Mouse (Mus musculus) embryo, embryonic 11 days (tissue): ENCODE measurements around the gene Slc10a1.
"Not testable (repeated sequence)": the region's sequence is repeated elsewhere in the genome, so short reads cannot be mapped to it uniquely, and the experiment has no call there.

ENCODE experiments used
- DNase-seq: peaks from one replicate; pipeline ENCODE4 v3.0.0-alpha.2; 2015

The Slc10a1 gene

DNA sequence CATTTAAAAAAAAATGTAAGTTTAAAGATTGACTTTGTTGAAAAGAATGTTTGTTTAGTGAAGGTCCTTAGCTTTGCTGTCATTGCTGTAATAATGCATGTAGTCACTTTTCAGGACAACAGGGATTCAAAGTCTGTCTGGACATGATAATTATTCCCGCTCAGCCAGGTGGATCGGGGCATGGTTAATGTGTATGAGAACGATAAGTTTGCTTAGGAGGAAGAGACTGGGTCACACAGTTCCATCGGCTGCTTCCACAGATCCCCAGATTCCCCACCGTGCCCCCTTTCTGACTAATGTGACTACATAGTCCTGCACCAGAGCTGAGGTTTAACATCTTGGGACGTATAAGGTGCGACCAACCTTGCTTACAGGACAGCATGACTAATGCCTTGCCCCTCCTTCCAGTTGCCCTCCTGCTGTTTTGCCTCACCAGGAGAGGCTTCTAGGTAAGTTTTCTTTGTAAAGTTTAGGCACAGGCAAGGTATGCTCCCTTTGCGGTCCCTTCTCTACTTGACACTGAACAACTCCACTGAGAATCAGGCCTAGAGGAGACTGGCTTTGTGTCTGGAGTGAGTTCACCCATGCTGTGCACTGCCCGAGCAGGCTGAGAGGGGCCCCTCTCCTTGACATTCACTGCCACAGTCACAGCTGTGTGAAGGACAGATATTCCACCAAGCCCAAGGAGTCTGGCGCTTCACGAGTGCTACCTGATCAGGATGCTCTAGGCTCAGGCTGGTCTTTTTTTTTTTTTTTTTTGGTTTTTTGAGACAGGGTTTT is 2.3 kb downstream of the Slc10a1 start:
- no peak for DNase-seq

DNA sequence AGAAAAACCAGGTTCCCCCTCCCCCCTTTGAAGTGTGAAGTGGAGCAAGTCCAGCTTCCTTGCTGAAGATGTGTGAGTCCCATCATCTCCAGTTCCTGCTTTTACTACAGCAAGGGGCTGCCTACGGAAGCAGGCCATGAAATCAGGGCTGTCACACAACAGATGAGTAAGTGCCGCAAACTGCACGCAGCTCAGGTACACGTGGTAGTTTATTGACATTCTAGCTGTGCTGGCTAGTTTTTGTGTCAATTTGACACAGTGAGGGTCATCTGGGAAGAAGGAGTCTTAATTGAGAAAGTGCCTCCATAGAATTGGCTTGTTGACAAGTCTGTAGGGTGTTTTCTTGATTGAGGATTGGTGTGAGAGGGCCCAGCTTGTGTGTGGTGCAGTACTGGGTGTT is 5.9 kb downstream of the Slc10a1 start:
- no peak for DNase-seq

DNA sequence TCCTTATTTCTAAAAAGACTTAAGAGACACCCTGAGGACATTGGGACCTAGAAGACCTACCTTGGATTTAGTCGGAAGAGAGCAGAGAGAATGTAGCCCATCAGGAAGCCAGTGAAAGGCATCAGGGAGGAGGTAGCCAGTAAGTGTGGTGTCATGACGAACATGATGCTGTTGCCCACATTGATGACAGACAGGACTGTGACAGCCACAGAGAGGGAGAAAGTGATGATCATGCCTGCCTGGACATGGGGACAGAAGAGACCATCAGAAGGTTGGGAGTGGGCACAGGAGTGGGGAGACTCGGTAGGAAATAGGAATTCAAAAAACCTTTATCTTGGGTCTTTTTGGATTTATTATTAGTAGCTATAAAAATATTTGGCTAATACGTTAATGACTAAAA is 10.5 kb downstream of the Slc10a1 start:
- no peak for DNase-seq

DNA sequence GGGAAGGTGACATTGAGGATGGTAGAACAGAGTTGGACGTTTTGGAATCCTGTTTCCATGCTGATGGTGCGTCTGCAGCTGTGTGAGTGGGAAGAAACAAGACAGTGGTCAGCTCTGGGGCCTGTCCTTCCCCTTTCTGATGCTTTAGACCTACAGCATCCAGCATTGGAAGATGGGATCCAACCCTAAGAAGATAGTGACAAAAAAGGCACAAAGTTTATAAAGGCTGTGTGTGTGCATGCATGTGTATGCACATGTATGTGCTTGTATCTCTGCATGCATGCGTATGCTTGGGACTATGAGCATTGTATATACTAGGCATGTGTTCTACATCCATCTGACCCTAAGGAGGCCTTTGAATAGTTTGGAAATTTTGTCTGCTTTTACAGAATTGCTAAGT is 12.5 kb downstream of the Slc10a1 start:
- DNase-seq = no peak

DNA sequence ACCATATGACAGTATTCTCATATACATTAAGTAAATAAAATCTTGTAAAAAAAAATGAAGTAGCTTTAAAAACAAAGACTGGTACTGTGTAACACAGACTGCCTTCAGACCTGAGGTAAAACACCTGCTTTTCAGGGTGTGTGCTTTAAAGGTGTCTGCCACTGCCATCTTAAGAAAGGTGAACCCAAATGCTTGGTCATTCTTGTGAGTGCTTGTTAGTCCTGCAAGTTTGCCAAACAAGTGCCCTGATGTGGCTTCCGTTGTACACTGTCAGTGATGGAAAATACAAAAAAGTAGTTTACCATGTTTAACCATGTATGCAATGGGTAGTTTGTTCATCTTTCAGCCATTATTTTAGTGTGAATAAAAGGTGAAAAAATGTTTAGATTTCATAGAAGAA is 16.0 kb downstream of the Slc10a1 start:
- DNase-seq = no peak

DNA sequence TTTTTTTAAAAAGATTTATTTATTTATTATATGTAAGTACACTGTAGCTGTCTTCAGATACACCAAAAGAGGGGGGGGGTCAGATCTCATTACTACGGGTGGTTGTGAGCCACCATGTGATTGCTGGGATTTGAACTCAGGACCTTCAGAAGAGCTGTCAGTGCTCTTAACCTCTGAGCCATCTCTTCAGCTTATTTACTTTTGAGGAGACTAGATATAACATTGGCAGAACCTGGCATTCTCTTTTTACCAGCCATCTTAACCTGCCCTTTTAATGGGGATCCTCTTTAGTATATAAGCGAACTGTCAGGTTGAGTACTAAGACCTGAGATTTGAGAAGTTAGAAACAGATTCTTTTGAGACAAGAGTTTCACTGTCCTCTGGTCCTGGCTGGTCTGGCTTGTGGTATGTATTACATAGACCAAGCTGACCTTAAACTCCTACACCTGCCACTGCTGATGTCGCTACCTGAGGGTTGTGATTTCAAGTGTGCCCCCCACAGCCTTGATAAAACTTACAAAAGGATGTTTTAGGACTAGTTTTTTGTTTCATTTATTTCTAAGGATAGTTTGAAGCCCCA is 16.8 kb downstream of the Slc10a1 start:
- no peak for DNase-seq

DNA sequence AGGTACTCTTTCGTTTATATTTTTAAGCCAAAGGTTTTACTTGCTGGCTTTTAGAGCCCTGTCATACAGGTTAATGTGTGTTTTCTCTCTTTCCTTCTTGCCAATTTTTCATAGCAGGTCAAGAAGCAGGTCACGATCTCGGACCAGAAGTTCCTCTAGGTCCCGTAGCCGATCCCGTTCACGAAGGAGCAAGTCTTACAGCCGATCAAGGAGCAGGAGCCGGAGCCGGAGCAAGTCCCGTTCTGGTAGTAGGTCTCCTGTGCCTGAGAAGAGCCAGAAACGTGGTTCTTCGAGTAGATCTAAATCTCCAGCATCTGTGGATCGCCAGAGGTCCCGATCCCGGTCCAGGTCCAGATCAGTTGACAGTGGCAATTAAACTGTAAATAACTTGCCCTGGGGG is 18.9 kb downstream of the Slc10a1 start:
- not testable (repeated sequence) for DNase-seq

DNA sequence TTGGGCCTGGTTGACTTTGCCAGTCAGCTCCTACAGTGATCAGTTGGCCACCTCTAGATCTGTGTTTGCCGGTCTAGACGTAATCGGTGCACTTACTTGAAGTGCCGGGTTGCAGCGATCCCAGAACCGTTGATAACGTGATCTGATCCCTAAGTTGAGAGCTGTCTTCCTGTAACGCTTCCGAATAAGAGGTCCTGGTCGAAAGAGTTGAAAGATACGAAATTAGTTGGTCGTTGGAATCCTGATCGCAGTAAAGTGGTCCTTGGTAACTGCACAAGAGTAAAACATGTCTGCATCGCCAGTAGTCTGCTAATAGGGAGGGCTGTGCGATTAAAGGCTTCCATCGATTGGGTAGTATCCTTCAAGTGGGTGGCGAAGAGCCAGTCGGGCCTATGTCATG is 20.3 kb downstream of the Slc10a1 start:
- no peak for DNase-seq

DNA sequence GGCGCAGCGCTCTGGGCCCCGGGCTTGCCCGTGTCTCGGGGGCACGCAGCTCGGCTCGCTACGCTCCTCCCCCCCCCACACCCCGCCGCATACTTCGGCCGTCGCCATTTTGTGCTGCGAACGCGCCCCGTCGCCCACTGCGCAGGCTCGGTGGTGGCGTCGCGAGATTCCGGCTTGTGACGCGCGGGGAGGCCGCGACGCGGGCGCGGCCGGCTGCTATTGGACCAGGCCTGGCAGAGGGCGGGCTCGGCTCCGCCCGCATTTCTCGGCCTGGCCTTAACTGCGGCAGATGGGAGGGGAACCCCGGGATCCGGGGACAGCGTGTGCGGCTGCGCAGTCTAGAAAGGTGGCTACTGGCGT is 22.5 kb downstream of the Slc10a1 start:
- peak; percentile 99 for DNase-seq

DNA sequence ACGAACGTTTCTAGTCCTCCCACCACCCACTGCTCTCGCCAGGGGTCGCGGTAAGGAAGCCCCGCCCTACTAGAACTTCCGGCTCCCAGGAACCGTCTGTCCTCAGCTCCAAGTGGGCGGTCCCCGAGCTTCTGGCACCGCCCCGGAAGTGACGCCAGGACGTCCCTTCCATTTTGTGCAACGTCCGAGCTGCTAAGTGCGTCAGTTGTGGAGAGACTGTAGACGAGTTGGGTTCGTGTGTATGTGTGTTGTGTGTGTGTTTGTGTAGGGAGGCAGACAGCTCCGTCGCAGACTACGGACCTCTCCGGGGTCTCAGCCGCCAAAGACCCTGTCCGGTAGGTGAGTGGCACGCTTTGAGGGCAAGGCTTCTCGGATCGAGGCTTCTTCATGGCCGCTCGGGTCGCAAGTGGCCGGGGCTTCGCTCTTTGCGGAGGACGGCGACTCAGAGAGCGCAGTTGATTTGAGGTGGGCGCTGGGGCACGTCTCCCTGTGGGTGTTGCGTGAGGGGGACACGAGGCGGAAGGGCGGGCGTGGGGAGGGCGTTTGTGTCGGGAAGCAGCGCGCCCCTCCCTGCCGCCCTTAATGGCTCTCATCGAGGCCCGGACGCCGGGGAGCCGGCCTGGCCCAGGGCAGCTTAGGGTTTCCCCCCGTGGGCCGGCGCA is 23.0 kb downstream of the Slc10a1 start, which contains the start of gene Srsf5:
Gene Srsf5 (plus strand): TSS at position 171 of the 662 bp plus-strand sequence.
- DNase-seq = peak; percentile 98

DNA sequence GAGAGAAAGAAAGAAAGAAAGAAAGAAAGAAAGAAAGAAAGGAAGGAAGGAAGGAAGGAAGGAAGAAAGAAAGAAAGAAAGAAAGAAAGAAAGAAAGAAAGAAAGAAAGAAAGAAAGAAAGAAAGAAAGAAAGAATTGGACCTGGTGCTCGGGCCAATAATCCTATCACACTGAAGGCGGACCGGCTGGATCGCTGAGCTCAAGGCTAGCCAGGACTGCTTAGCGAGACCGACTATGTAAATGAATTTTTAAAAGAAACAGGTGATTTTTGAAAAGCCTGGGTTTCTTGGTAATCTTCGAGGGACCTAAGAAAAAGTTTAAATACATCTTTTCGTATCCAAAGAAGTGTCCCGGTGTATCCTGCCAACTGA is 23.6 kb downstream of the Slc10a1 start:
- DNase-seq = not testable (repeated sequence)

DNA sequence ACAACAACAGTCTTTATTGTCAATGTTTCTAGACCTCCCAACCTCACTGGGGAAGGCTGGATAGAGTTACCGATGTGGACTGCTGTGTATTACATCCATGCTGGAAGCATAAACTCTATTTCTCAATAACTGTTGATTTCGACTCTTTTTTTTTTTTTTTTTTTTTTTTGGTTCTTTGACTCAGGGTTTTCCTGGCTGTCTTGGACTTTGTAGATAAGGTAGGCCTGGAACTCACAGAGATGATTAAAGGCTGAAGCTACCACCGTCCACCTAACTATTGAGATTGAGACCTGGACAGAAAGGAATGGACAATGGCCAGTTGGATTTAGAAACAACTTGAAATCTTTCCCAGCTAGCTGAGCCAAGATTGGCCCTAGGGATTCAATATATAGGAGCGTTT is 24.3 kb downstream of the Slc10a1 start:
- DNase-seq = no peak

DNA sequence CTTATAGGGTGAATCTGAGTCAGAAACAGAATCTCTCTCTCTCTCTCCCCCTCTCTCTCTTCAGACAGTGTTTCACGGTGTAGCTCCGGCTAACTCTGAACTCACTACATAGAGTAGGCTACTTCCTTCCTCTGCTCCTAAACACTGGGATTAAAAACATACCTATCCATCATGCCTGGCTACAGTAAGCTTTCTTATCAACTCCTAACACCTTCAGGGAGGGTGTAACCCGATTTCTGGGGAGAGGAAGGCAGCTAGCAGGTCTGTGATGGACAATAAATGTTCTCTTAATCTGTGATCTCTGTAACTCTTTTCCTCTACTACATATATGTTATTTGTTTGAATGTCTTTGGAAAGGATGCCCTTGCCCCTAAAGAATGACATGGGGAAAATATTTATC is 25.1 kb downstream of the Slc10a1 start:
- DNase-seq = no peak

DNA sequence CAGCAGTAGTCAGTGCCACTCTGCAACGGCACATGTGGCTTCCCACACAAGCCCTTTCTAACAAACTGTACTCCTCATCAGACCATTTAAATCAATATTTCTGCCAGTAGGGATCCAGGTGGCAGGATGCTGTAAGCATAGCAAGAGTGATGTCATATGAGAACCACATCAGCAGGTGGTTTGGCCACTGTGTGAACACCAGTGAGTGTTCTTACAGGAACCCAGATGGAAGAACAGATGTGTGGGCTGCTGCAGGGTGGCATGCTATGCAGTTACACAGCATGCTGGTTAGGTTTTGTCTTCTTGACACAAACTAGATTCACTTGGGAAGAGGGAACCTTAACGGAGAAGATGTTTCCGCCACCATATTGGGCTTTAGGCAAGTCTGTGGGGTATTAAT is 26.6 kb downstream of the Slc10a1 start:
- DNase-seq = no peak

DNA sequence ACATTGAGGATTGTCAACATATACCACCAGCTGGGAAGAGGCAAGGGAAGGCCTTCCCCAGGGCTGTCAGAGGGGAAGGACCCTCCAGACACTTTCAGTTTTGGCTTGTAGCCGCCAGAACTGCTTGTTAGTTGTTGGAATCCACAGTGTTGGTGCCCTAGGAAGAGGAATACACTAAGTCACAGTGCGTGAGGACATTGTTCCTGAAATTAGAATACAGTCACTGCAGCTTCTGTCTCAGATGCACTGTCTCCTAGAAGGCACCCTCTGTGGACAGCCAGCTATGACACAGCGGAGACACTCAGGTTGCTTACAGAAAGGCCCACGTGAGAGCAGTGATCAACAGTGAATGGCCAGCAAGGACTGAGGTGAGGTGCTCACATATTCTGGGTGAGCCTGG is 29.3 kb downstream of the Slc10a1 start:
- no peak for DNase-seq

DNA sequence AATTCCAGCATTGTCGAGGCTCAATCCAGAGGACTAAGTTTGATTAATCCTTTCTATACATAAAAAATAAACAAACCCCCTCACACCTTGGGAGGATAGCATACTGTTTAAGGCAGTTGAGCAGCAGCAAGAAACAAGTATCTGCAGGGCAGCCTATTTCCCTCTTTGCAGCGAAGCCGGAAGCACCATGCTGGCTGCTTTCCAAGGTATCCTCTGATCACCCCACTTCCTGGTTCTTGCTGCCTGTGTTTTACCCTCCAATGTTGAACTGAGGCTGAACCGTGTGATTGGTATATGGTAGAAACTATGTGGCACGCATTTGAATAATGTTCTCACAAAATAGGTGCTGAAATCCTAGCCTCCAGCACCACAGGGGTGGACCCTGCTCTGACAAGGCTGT is 29.9 kb downstream of the Slc10a1 start:
- DNase-seq = no peak

DNA sequence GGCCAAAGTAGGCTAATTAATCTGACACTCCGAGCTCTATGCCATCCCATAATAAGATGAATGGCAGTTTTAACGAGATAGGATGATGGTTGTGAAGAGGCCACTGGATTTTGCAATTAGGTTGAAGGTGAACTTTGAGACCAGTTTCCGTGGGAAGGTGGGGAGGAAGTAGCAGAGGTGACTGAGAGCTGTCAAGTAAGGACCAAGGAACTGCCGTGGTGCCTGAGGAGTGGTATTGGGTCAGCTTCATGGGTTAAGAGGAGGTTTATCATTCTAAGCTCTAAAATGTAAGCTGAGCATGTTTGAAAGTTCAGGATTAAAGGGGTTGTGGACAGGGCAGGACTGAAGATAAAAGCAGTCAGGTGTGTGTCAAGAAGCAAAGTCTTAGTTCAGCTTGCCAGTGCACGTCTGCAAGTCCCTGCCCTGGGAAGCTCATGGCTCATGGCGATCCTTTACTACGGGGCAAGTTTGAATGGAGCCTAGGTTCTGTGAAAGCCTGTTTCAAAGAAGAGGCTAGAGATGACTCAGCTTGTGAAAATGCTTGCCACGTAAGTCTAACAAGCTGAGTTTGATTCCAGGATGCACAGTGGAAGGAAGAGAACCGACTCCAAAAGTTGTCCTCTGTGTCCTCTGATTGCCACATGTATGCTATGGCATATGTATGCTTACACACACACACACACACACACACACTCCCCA is 31.0 kb downstream of the Slc10a1 start:
- DNase-seq = no peak

DNA sequence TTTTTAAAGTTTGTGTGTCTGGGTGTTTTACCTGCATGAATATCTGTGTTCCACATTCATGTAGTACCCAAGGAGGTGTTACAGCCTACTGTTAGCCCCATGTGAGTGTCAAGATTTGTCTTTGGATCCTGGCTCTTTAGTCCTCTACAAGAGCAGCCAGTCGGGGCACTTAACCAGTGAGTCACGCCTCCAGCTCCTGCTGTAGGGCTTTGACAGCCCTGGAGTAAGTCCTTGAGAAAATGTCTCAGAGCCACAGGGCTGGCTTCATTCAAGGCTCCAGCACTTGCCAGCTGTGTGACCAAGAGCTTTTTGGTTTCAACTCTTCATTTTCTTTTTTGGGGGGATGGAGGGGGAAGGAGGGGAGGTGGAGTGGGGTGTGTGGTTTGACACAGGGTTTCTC is 31.8 kb downstream of the Slc10a1 start:
- no peak for DNase-seq

DNA sequence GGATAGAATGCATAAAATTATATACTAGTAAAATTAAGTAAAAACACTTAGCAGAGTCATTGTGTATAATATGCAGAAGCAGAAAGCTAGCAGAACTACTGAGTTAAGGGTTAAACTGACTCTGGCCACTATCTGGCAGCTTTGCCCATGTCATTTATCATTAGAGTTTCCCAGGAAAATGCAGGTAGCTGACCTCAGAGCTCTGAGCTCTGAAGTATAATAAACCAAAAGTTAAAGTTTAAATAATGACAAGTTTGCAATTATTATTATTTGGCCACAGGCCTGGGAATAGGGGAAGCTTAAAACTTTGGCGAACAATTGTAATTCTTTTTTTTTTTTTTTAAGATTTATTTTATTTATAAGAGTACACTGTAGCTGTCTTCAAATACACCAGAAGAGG is 35.6 kb downstream of the Slc10a1 start:
- no peak for DNase-seq

DNA sequence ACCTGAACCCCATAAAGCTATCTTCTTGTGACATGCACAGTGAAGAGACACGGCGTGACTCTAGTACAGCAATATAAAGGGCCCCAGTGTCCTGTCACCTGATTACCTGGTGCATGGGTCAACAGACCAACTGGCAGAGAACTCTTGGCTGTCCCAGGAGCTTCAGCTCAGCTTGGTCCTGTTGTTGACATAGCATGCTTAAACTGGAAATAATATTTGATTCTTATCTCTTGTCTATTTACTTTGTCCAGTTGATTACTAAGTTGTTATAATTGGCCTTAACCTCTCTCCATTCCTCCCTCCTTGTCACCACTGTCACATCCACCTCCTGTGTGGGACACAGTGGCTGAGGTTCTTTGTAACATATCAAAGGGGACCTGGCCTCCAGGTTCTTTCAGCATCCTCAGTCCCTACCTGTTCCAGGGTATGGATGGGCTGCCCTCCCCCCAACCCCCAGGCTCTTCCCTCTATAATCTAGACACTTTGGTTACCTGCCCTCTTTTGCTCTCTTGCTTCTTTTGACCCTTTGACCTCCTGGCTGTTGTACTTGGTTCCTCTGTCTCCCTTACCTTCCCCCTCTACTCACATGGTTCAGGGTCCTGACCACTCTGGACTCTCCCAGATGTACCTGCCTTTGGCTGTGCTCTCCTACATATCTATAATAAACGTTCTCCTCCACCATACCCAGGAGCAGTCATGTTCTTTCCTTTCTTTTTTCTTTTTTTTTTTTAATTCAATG is 36.9 kb downstream of the Slc10a1 start:
- no peak for DNase-seq

DNA sequence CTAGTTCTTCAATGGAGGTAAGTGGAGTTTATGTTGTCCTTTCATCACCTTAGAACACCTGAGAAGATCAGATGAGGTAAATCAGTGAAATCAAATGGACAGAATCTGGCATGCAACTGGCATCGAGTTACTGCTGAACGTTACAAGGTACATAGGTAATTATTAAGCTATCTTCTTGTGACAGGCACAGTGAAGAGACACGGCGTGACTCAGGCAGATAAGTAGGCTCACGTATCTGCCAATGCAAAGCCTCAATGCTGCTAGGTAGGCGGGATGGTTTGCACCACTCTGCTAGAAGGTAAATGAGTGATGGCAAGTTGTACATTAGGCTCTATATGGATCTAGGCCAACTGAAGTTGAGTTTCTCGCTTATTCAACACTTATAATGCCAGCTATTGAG is 38.4 kb downstream of the Slc10a1 start:
- no peak for DNase-seq

DNA sequence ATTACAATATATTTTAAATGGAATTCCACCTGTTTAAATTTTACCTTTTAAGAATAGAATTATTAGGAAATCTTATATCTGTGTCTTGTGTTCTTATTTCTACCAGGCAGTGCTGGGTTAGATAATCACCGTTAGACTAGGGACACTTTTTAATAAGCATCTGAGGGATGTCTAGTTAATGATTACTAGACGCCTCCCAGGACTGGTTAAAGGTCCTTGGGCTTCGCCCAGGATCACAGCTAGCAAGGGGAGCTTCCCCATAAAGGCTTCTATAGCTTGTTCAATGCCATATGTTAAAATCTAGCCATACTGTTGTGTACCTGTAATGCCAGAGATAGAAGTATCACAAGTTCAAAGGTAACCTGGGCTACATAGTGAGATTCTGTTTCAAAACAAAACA is 39.6 kb downstream of the Slc10a1 start:
- no peak for DNase-seq

DNA sequence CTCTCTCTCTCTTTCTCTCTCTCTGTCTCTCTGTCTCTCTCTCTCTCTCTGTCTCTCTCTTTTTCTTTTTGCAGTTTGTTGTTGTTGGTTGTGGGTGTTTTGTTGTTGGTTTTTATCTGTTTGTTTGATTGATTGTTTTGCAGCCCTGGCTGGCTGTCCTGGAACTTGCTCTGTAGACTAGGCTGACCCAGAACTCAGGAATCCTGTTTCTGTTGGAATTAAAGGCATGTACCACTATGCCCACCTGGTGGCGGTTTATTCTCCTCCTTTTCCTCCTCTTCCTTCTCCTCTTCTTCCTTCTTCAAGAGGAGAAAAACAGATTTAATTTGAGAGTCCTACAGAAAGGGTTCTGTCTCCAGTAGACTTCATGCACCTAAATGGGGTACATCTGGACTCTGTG is 41.0 kb downstream of the Slc10a1 start:
- no peak for DNase-seq
